Mouse (Mus musculus): Measurements from ENCODE around the gene Man1a2. TPM values are rescaled to one million over a fixed set of nuclear protein-coding genes. Genes with fewer than 3 reads are reported as not detected.

Man1a2 gene
- polyA plus RNA-seq, 1 experiment from 2014 or later, result 39.1 TPM

- no peaks in the 10 kb centered on the region for H3K36me3 ChIP-seq (replicated peaks)
- H3K27ac ChIP-seq, result no peak overlapping the region
- DNase-seq (ENCODE audit: extremely low spot score, low spot score), result no peak
- H3K4me3 ChIP-seq, result no peak overlapping the region
- H3K9me3 ChIP-seq, result no peaks in the 10 kb centered on the region
- H3K27me3 ChIP-seq (ENCODE audit: poor library complexity, severe bottlenecking), result no peaks in the 10 kb centered on the region
- peaks cover 15% of the 10 kb centered on the region for H3K4me1 ChIP-seq
- WGBS, result 90% methylated on average over 4 of the region's 4 CpGs
Observed at GRCm38 (mm10) chr3:100707117-100707516, 21.8 kb upstream of the Man1a2 start.

GRCm38 (mm10) chr3:100705128-100705667, 19.9 kb upstream of the Man1a2 start:
- 75% methylated on average over 11 of the region's 11 CpGs for WGBS
- no peaks in the 10 kb centered on the region for H3K9me3 ChIP-seq
- DNase-seq (ENCODE audit: extremely low spot score, low spot score), result no peak
- H3K27me3 ChIP-seq (ENCODE audit: poor library complexity, severe bottlenecking), result no peaks in the 10 kb centered on the region
- H3K4me1 ChIP-seq, result peaks cover 7% of the 10 kb centered on the region
- H3K27ac ChIP-seq, result no peak overlapping the region
- H3K36me3 ChIP-seq (replicated peaks), result no peaks in the 10 kb centered on the region
- H3K4me3 ChIP-seq, result no peak overlapping the region

- H3K4me1 ChIP-seq, result peaks cover 7% of the 10 kb centered on the region
- H3K4me3 ChIP-seq, result no peak overlapping the region
- no peaks in the 10 kb centered on the region for H3K27me3 ChIP-seq (ENCODE audit: poor library complexity, severe bottlenecking)
- H3K9me3 ChIP-seq, result no peaks in the 10 kb centered on the region
- H3K36me3 ChIP-seq (replicated peaks), result no peaks in the 10 kb centered on the region
- 80% methylated on average over 22 of the region's 22 CpGs for WGBS
- no peak for DNase-seq (ENCODE audit: extremely low spot score, low spot score)
- H3K27ac ChIP-seq, result no peak overlapping the region
Observed at GRCm38 (mm10) chr3:100703847-100704644, 18.7 kb upstream of the Man1a2 start.

GRCm38 (mm10) chr3:100702875-100703846, 17.9 kb upstream of the Man1a2 start:
- Histone ChIP-seq H3K36me3 (replicated peaks) (no peaks in the 10 kb centered on the region), H3K27ac (no peak overlapping the region), H3K27me3 (ENCODE audit: poor library complexity, severe bottlenecking) (no peaks in the 10 kb centered on the region), H3K4me1 (peaks cover 7% of the 10 kb centered on the region), H3K4me3 (no peak overlapping the region), H3K9me3 (no peaks in the 10 kb centered on the region)
- WGBS, result 81% methylated on average over 15 of the region's 15 CpGs
- DNase-seq (ENCODE audit: extremely low spot score, low spot score), result no peak

- no peak for DNase-seq (ENCODE audit: extremely low spot score, low spot score)
- Histone ChIP-seq H3K9me3 (no peaks in the 10 kb centered on the region), H3K4me1 (peaks cover 16% of the 10 kb centered on the region), H3K27ac (no peak overlapping the region), H3K27me3 (ENCODE audit: poor library complexity, severe bottlenecking) (no peaks in the 10 kb centered on the region), H3K36me3 (replicated peaks) (no peaks in the 10 kb centered on the region), H3K4me3 (no peak overlapping the region)
- 84% methylated on average over 6 of the region's 6 CpGs for WGBS
Observed at GRCm38 (mm10) chr3:100688747-100689146, 3.4 kb upstream of the Man1a2 start.

- Histone ChIP-seq H3K4me3 (peak overlapping the region; percentile 89; the same call in 1 of the 2 replicates), H3K27ac (no peak overlapping the region), H3K27me3 (ENCODE audit: poor library complexity, severe bottlenecking) (no peaks in the 10 kb centered on the region), H3K36me3 (replicated peaks) (no peaks in the 10 kb centered on the region), H3K4me1 (peaks cover 36% of the 10 kb centered on the region), H3K9me3 (no peaks in the 10 kb centered on the region)
- no peak for DNase-seq (ENCODE audit: extremely low spot score, low spot score)
- 91% methylated on average over 8 of the region's 8 CpGs for WGBS
Observed at GRCm38 (mm10) chr3:100686756-100687155, 1.5 kb upstream of the Man1a2 start.

- Histone ChIP-seq H3K4me1 (peaks cover 43% of the 10 kb centered on the region), H3K9me3 (no peaks in the 10 kb centered on the region), H3K27ac (peak overlapping the region; percentile 99), H3K36me3 (replicated peaks) (no peaks in the 10 kb centered on the region), H3K27me3 (ENCODE audit: poor library complexity, severe bottlenecking) (no peaks in the 10 kb centered on the region), H3K4me3 (peak overlapping the region; percentile 89)
- DNase-seq (ENCODE audit: extremely low spot score, low spot score), result peak; percentile 71
- 1% methylated on average over 68 of the region's 77 CpGs for WGBS
Observed at GRCm38 (mm10) chr3:100685763-100686370, 564 bp upstream of the Man1a2 start.

- H3K9me3 ChIP-seq, result no peaks in the 10 kb centered on the region
- no peak for DNase-seq (ENCODE audit: extremely low spot score, low spot score)
- H3K4me3 ChIP-seq, result peak overlapping the region; percentile 89
- H3K27ac ChIP-seq, result peak overlapping the region; percentile 99
- WGBS, result under 1% methylated on average over 25 of the region's 25 CpGs
- H3K4me1 ChIP-seq, result peaks cover 50% of the 10 kb centered on the region
- no peaks in the 10 kb centered on the region for H3K27me3 ChIP-seq (ENCODE audit: poor library complexity, severe bottlenecking)
- no peaks in the 10 kb centered on the region for H3K36me3 ChIP-seq (replicated peaks)
Observed at GRCm38 (mm10) chr3:100684234-100684975, 898 bp downstream of the Man1a2 start.

GRCm38 (mm10) chr3:100682841-100683240, 2.5 kb downstream of the Man1a2 start:
- no peak for DNase-seq (ENCODE audit: extremely low spot score, low spot score)
- H3K27me3 ChIP-seq (ENCODE audit: poor library complexity, severe bottlenecking), result no peaks in the 10 kb centered on the region
- no peak overlapping the region for H3K27ac ChIP-seq
- 26% methylated on average over 3 of the region's 3 CpGs for WGBS
- peak overlapping the region; percentile 89 for H3K4me3 ChIP-seq
- peaks cover 54% of the 10 kb centered on the region for H3K4me1 ChIP-seq
- no peaks in the 10 kb centered on the region for H3K9me3 ChIP-seq
- peaks cover 7% of the 10 kb centered on the region; the same call in 1 of the 2 replicates for H3K36me3 ChIP-seq (replicated peaks)

GRCm38 (mm10) chr3:100682281-100682680, 3.0 kb downstream of the Man1a2 start:
- 78% methylated on average over 4 of the region's 4 CpGs for WGBS
- Histone ChIP-seq H3K27ac (no peak overlapping the region), H3K27me3 (ENCODE audit: poor library complexity, severe bottlenecking) (no peaks in the 10 kb centered on the region), H3K9me3 (no peaks in the 10 kb centered on the region), H3K4me1 (peaks cover 54% of the 10 kb centered on the region), H3K36me3 (replicated peaks) (peaks cover 10% of the 10 kb centered on the region; the same call in 1 of the 2 replicates), H3K4me3 (peak overlapping the region; percentile 89)
- DNase-seq (ENCODE audit: extremely low spot score, low spot score), result no peak

GRCm38 (mm10) chr3:100681448-100682092, 3.7 kb downstream of the Man1a2 start:
- peaks cover 16% of the 10 kb centered on the region; the same call in 1 of the 2 replicates for H3K36me3 ChIP-seq (replicated peaks)
- WGBS, result 46% methylated on average over 11 of the region's 11 CpGs
- no peak for DNase-seq (ENCODE audit: extremely low spot score, low spot score)
- 0 out of 2 replicates have a peak overlapping the region, but pooled peaks have one; percentile 11 for H3K27ac ChIP-seq
- no peaks in the 10 kb centered on the region for H3K27me3 ChIP-seq (ENCODE audit: poor library complexity, severe bottlenecking)
- H3K4me3 ChIP-seq, result peak overlapping the region; percentile 35
- H3K4me1 ChIP-seq, result peaks cover 52% of the 10 kb centered on the region
- H3K9me3 ChIP-seq, result no peaks in the 10 kb centered on the region
